22 mouse cellular contexts compared by ENCODE assay signal in the genomic region with DNA sequence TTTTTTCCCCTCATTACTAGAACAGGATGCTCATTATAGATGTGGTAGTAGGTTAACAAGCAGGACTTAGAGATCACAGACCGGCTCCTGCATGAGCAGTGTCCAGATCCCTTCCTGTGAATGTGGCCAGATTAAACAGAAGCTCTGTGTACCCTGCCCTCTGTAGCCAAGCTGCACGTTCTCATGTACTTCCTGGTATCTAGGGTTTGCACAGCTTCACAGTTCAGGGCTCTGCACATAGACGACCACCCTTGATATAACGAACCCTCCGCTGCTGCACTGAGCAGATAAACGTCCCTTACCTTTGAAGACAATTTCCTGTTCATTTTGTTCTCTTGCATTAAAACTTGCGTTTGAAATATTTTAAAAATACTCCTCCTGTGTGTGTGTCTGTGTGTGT.
DNase-seq lines count a peak whose midpoint lies in the region; ATAC-seq and TF ChIP-seq lines count a peak whose summit lies in the region.
"Had no signal": no experiment of that assay in that cellular context is flagged by ENCODE, and none has a peak within 500 bp of the region (broad histone marks: within the 10 kb centered on the region; RNA-seq: fewer than 3 reads in every experiment).

No protein-coding gene starts in this region.

- H3K27me3 ChIP-seq in stomach, embryonic 16.5 days (ENCODE audit: control insufficient read depth, insufficient read depth, low read length), result no peaks in the 10 kb centered on the region
- no peaks in the 10 kb centered on the region for H3K27me3 ChIP-seq in stomach, postnatal 0 days (ENCODE audit: control insufficient read depth, insufficient read depth, low read length)
- no peaks in the 10 kb centered on the region for H3K27me3 ChIP-seq in liver, postnatal 0 days (ENCODE audit: insufficient read depth, low read length)
- H3K27me3 ChIP-seq: forebrain, embryonic 15.5 days; hindbrain, embryonic 12.5 days had no signal

- TF ChIP-seq EP300 in stomach, postnatal 0 days (optimal IDR thresholded peaks at IDR 0.05), result no peak
- peak; percentile 89 for TF ChIP-seq EP300 in liver, postnatal 0 days (IDR thresholded peaks at IDR 0.05; ENCODE audit: low read depth)

- no peak for TF ChIP-seq CTCF in stomach, postnatal 0 days (IDR thresholded peaks at IDR 0.05; ENCODE audit: low read depth)
- no peak for TF ChIP-seq CTCF in liver, postnatal 0 days (IDR thresholded peaks at IDR 0.05; ENCODE audit: low read depth)

- no peaks in the 10 kb centered on the region for H3K36me3 ChIP-seq in stomach, embryonic 16.5 days (ENCODE audit: control insufficient read depth, insufficient read depth, low read length)
- no peaks in the 10 kb centered on the region for H3K36me3 ChIP-seq in stomach, postnatal 0 days (ENCODE audit: control insufficient read depth, insufficient read depth, low read length)
- no peaks in the 10 kb centered on the region for H3K36me3 ChIP-seq in liver, postnatal 0 days (replicated peaks; ENCODE audit: insufficient read depth, low read length)
- H3K36me3 ChIP-seq: embryonic facial prominence, embryonic 10.5 days; forebrain, embryonic 10.5 days; forebrain, embryonic 15.5 days; G1E; hindbrain, embryonic 12.5 days had no signal

- no peaks in the 10 kb centered on the region for H3K4me1 ChIP-seq in stomach, embryonic 16.5 days (ENCODE audit: control insufficient read depth, insufficient read depth, low read length)
- no peaks in the 10 kb centered on the region for H3K4me1 ChIP-seq in stomach, postnatal 0 days (replicated peaks; ENCODE audit: control insufficient read depth, insufficient read depth)
- peaks cover 11% of the 10 kb centered on the region for H3K4me1 ChIP-seq in liver, postnatal 0 days (ENCODE audit: insufficient read depth)

- H3K9me3 ChIP-seq in stomach, embryonic 16.5 days (replicated peaks; ENCODE audit: control insufficient read depth, low read length), result no peaks in the 10 kb centered on the region
- no peaks in the 10 kb centered on the region for H3K9me3 ChIP-seq in stomach, postnatal 0 days (ENCODE audit: control insufficient read depth, low read length)
- no peaks in the 10 kb centered on the region for H3K9me3 ChIP-seq in liver, postnatal 0 days (ENCODE audit: low read length)
- H3K9me3 ChIP-seq: embryonic facial prominence, embryonic 10.5 days; forebrain, embryonic 10.5 days; forebrain, embryonic 15.5 days; hindbrain, embryonic 12.5 days had no signal

- no peak overlapping the region for H3K9ac ChIP-seq in stomach, embryonic 16.5 days (ENCODE audit: low read length)
- H3K9ac ChIP-seq in stomach, postnatal 0 days (ENCODE audit: low read length), result no peak overlapping the region
- H3K9ac ChIP-seq in liver, postnatal 0 days (replicated peaks), result no peak overlapping the region
- H3K9ac ChIP-seq: forebrain, embryonic 15.5 days; hindbrain, embryonic 12.5 days had no signal

- H3K4me2 ChIP-seq in stomach, embryonic 16.5 days (ENCODE audit: low read depth, low read length), result no peak overlapping the region
- no peak overlapping the region for H3K4me2 ChIP-seq in stomach, postnatal 0 days (replicated peaks; ENCODE audit: low read depth)
- H3K4me2 ChIP-seq in liver, postnatal 0 days (ENCODE audit: low read depth, low read length), result no peak overlapping the region
- H3K4me2 ChIP-seq: forebrain, embryonic 15.5 days; heart, embryonic 11.5 days; hindbrain, embryonic 12.5 days had no signal

- DNase-seq in heart, adult 11 months, result peak; percentile 49
- no peak for DNase-seq in heart, postnatal 4 days
- DNase-seq in stomach, postnatal 0 days (ENCODE audit: low spot score), result no peak
- DNase-seq in liver, postnatal 0 days, result no peak
- no peak for DNase-seq in cerebellum, postnatal 25 days
- no peak for DNase-seq in embryo, embryonic 9.5 days (ENCODE audit: extremely low spot score)
- DNase-seq: adrenal gland, adult 8-10 months; B cell, adult 2 months; cerebellum, adult 11 months; cerebellum, adult 8-10 months; cerebellum, postnatal 14 days; gastrocnemius, postnatal 36 days; heart, adult 18-20 months had no signal

- peak; percentile 29; the same call in 1 of the 2 replicates for ATAC-seq in stomach, embryonic 16.5 days (ENCODE audit: insufficient read depth, low FRiP score)
- ATAC-seq in stomach, postnatal 0 days (ENCODE audit: low FRiP score, low TSS enrichment), result no peak
- ATAC-seq in liver, postnatal 0 days, result peak; percentile 64
- ATAC-seq: CD4-positive, CD25-positive, alpha-beta regulatory T cell, adult 4 months; forebrain, embryonic 15.5 days; hindbrain, embryonic 16.5 days had no signal

- H3K27ac ChIP-seq in stomach, embryonic 16.5 days (ENCODE audit: low read length), result no peak overlapping the region
- H3K27ac ChIP-seq in stomach, postnatal 0 days (replicated peaks), result no peak overlapping the region
- peak overlapping the region; percentile 74 for H3K27ac ChIP-seq in liver, postnatal 0 days (ENCODE audit: low read depth)
- H3K27ac ChIP-seq: embryonic facial prominence, embryonic 10.5 days; forebrain, embryonic 10.5 days; forebrain, embryonic 15.5 days; hindbrain, embryonic 12.5 days had no signal

- H3K4me3 ChIP-seq in stomach, embryonic 16.5 days (replicated peaks; ENCODE audit: low read length), result no peak overlapping the region
- H3K4me3 ChIP-seq in stomach, postnatal 0 days (ENCODE audit: low read depth, low read length), result no peak overlapping the region
- no peak overlapping the region for H3K4me3 ChIP-seq in liver, postnatal 0 days (ENCODE audit: low read depth, low read length)
- H3K4me3 ChIP-seq: embryonic facial prominence, embryonic 10.5 days; forebrain, embryonic 10.5 days; forebrain, embryonic 15.5 days; hindbrain, embryonic 12.5 days had no signal

- WGBS in stomach, embryonic 16.5 days, result 49% methylated on average over 7 of the region's 7 CpGs
- WGBS in stomach, postnatal 0 days, result 57% methylated on average over 7 of the region's 7 CpGs
- 28% methylated on average over 7 of the region's 7 CpGs for WGBS in liver, postnatal 0 days (ENCODE audit: insufficient replicate concordance)
